Mouse (Mus musculus) frontal cortex, postnatal 25 days (tissue): ENCODE measurements at regions not wholly inside any gene's neighbourhood (a gene's known extent, or its start where the extent isn't known, plus 50 kb on each side); places are given as distances from the start of the nearest gene placed in this dataset.
"Not testable (repeated sequence)": the region's sequence is repeated elsewhere in the genome, so short reads cannot be mapped to it uniquely, and the experiment has no call there.

Source experiments
- DNase-seq, 2 experiments: peaks; one replicate each; pipeline ENCODE4 v3.0.0; 2022; ENCODE audit warnings: low spot score in 2 of 2

DNA sequence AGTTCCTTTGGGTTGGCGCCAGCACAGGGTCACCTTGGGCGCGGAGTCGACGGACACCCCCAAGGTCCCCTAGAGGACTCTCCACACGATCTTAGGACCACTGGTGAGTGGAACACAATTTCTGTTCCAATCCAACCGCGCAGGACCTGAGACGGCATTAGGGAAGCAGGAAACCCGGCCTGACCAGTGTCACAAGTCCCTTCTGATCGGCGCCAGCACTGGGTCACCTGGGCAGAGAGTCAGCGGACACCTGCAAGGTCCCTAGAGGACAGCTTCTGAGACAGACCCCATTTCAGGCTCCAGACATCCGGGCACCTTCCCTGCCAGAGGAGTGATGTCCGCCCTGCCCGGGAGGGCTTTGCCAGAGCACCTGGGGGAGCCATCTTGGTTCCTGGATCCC, 74.2 kb upstream of the Cdh13 start:
- DNase-seq: not testable (repeated sequence)

DNA sequence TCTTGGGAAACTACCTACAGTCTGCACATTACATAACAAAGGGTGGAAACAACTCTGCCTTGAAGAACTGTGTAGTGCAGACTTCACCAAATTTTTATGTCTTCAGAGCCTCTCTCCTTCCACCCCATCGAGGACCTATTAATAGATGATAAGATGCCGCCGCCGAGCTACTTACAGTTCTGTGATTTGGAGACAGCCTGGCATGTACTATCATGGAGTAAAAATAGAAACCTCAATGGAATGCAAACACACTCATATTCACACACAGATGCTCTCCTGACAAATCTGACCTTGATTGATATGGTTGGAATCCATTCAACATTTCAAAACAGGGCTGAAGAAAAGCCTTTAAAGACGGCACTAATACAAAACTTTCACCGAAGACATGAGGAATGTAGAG, 92.7 kb upstream of the Cdh13 start:
- DNase-seq: no peak

GRCm38 (mm10) chr8:118189226-118189625, 94.3 kb upstream of the Cdh13 start:
- no peak for DNase-seq

DNA sequence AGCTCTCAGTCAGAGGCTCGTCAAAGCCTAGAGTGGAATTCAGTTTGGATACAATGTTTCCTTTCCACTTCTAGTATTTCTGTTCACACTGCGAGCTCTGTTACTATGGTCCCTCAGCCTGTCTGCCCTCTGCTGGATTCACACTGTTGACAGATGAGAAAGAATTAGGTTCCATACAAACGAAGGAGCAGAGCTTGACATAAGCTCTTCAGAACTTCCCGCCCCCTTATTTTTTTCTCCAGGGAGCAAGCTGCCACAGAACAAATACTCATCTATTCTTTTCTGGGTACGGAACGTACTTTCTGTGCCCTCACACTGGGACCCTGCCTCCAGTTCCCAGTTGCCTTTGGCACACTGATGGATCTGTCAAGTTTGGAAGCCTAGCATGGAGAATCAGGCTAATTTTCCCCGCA, 114.5 kb upstream of the Cdh13 start:
- no peak for DNase-seq

DNA sequence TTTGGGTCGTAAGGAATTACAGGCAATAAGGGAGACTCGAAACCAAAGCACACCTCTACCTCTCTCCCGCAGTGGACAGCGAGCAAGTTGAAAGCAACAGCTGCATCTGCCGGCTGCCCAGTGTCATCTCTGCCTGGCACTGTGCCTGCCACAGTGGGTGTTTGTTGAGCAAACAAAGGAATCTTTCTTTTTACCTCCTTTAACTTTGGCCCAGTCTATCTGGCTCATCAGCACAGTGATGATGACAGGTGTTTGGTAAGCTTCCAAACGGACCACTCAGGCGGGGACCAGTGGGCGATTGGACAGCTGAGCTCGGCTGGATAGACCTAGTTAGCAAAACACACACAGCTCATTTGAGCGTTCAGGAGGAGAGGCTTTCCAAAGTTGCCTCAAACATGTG, 121.4 kb upstream of the Cdh13 start:
- DNase-seq: peak in 1 of 2 experiments; percentile 11

DNA sequence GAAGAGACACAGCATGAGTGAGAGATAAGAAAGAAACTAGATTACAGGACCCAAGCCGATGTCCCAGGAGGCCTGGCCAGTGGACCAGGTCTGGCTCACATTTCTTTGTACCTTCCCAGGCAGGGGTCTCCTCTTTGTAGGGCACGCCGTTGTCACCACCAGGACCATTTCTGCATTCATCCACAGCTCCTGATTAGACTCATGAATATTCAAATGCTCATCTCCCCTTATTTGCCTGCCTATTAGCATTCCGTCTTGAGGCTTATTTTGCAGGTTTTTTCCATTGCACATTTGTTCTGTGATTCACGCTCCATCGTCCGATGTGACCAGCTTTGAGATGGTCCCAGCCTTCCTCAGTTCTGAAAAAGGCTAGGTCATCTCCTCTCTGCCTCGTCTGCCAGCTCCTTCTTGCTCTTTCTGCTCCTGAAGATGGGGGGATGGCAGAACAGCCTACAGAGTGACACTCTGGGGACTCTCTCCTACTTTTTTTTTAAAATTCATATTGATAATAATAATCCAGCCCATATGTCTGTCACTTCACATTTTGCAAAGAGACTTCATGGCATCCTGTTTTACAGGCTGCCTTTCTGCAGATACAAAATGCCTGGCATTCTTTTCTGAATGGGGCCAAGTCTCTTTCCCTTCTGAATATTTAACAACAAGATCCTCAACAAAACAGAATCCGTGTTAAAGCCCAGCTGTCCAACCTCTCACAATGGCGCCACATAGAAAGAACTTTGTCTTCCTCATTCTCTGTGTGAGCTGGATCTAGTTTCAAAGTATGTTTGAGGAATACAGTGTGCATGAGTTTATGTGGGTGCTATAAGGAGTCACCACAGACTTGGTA, 136.0 kb upstream of the Cdh13 start:
- no peak for DNase-seq

GRCm38 (mm10) chr8:118144546-118144945, 139.0 kb upstream of the Cdh13 start:
- no peak for DNase-seq

DNA sequence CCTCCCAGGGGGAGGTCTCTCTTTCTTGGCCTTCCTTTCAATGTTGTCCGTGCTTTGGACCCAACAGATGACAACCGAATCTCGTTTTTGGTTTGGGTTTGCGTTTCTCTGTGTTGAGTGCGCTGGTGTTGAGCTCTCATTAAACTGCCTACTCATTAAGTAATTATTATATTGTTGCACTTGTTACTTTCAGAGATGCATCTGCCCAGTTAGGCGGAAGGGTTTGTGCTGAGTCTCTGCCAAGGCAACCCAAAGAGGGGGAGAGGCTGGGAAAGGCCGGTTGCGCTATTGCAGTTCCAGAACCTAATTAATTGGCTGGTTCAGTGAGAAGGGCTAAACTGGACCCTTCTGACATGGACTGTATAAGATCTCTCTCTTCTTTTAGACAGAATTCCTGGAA, 141.2 kb upstream of the Cdh13 start:
- no peak for DNase-seq

DNA sequence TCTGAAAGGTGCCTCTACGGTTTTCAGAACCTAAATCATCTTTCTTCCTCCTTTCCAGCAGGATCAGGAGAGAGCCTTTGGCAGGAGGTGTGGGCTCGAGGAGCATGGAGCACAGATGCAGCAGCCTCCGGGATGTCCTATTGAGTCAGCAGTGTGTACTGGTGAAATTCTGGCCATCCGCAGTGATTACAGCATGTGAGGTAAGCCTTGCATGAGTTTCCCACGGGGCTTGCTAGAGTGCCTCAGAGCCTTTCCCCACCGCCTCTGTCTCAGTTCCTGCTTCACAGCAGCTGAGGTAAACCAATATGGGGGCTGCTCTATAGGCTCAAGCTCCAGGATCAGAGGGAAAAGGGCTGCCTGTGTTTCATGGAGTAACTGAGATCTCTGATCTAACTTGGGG, 143.6 kb upstream of the Cdh13 start:
- DNase-seq: no peak

DNA sequence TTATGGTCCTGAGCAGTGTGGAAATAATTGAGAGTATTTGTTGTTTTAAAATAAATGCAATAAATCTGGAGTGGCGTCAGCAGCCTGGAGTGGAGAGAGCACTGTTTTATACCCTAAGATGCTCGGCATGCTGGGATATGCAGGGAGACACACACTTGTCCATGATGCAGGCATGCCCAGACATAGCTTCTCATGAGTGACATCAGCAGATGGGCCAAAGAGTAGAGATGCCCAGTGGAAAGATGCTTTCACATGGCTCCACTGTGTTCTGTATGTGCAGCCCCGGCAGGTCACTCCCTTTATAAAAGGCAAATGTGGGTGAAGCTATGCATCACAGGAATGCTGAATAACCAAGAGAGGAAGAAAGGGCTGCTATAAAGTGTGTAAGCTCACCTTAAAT, 145.7 kb upstream of the Cdh13 start:
- no peak for DNase-seq

- DNase-seq: no peak
Measured at GRCm38 (mm10) chr8:118124993-118125392, 158.5 kb upstream of the Cdh13 start.

GRCm38 (mm10) chr8:118114253-118114652, 169.3 kb upstream of the Cdh13 start:
- no peak for DNase-seq

GRCm38 (mm10) chr8:118104464-118105050, 179.0 kb upstream of the Cdh13 start:
- peak in 1 of 2 experiments; percentile 12 for DNase-seq

DNA sequence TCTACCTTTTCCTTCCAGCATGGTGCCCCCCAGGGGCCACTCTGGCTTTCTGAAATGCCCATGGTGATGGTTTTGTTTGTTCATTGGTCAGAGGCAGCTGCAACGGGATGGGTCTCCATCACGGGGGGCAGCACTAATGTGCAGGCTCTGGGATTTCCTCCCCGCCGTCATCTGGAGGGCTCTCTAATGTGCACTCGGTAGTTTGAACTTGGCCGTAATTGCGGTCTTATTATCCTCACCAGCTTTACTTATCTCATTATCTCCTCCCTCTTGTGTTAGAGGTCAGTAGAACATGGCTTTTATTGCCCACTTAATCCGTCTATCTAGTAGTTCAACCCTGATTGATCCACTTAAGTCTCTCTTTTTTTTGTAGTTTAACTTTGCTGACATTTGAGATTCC, 182.2 kb upstream of the Cdh13 start:
- no peak for DNase-seq

- DNase-seq: no peak
Measured at GRCm38 (mm10) chr8:118062736-118063135, 220.8 kb upstream of the Cdh13 start.

GRCm38 (mm10) chr8:118056781-118057180, 226.8 kb upstream of the Cdh13 start:
- no peak for DNase-seq

DNA sequence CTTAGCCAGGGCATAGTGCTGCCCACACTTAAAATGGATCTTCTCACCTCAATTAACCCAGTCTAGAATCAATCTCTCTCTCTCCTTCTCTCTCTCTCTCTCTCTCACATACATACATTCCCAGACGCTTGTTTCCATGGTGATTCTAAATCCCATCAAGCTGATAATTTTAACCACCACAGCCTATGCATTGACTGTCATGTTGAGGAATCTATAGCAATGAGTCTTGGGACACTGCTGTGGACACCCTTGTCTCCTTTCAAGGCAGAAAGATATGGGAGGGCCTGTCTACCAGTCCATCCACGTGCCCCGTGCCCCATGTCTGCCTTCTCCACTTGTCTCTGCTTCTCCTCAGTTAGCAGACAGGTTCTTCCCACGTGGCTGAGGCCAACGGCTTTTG, 228.0 kb upstream of the Cdh13 start:
- DNase-seq: no peak

DNA sequence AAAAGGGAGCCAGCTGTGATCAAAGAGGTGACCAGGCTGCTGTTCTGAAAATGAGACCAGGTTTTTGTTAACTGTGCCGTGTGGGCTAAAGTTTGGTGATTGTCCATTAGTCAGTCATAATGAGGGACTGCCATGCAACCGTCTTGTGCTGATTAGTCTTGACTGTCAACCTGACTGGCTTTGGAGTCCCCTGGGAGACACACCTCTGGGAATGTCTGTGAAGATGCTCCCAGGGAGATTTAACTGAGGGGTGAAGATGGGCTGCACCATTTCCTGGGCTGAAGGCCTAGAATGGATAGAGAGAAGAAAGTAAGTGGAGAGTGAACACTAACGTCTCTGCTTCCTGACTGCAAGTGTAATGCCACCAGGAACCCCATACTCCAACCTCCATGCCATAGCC, 233.1 kb upstream of the Cdh13 start:
- DNase-seq: no peak

GRCm38 (mm10) chr8:118042253-118042860, 240.6 kb upstream of the Mphosph6 start:
- no peak for DNase-seq

DNA sequence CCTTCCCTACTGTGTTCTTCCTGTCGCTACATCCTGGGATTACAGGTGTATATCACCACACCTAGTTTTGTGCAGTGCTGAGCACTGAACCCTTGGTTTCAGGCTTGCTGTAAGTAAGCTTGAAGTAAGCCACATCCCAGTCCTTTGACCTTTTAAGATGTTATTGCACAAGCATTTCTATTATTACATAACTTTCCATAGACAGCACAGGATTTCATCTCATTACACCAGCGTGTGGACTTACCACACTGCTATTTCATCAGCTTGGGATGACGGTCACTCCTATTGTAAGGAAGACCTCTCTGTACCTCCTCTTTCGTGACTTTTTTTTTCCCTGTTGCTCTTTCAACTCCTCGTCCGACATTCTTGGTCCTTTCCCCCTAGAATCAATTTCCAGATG, 239.5 kb upstream of the Mphosph6 start:
- DNase-seq: no peak

DNA sequence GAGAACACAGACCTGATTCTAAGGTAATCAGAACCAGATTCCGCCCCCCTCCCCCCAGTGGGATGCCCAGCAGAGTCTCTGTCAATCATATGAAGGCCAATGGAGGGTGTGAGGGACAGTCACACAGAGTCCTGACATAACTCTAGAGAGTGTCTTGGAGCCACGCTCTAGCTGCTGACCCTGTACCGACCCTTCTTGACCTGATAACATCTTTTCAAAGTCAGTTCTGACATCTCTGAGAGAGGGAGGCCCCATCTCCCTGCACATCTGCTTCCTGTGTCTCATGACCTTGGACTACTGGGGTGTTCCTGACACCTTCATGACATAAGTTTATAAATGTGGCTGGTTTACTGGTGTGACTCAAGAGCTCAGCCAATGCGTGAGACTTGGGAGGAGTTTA, 236.1 kb upstream of the Mphosph6 start:
- DNase-seq: no peak

DNA sequence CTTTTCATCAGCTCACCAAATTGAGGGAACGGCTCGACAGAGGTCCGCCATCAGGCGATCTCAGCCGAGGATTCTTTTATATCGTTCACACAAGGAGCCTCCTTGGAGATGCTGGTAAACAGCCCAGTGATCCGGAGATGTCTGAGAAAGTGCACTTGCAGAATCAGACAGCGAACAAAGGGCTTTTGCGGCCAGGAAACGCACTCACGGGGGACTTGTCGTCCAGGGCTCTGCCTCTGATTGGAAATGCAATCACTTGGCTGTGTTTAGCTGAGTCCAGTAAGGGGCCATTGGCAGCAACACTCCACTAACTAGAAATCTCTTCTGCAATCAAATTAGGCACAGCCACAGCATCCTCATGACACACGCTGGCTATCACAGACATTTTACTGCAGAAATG, 232.3 kb upstream of the Mphosph6 start:
- peak in 1 of 2 experiments; percentile 4 for DNase-seq

- no peak for DNase-seq
Measured at GRCm38 (mm10) chr8:118031406-118031805, 229.7 kb upstream of the Mphosph6 start.
